Mouse (Mus musculus) mature B cell (primary cell): Measurements from ENCODE around the gene Zmym3.

Source experiments
- in situ Hi-C: fragments of 300-500 bp; cut with MboI; formaldehyde crosslinking; loops from 2 replicates; pipeline ENCODE4 v1.14.3; 2019

Gene Zmym3

GRCm38 (mm10) chrX:101420700-101421095, at the start of gene Zmym3:
Zmym3 (minus strand) TSS chrX:101420849.
- in situ Hi-C loops: no loop called here

- in situ Hi-C loops: no loop called here
Measured at GRCm38 (mm10) chrX:101451591-101451990, 30.9 kb upstream of the Zmym3 start.

- in situ Hi-C loops: no loop called here
Measured at GRCm38 (mm10) chrX:101451147-101451546, 30.5 kb upstream of the Zmym3 start.

- in situ Hi-C loops: no loop called here
Measured at GRCm38 (mm10) chrX:101448886-101449475, 28.3 kb upstream of the Zmym3 start, which contains the start of gene Itgb1bp2. Itgb1bp2 (plus strand) TSS chrX:101449088.

- in situ Hi-C loops: no loop called here
Measured at GRCm38 (mm10) chrX:101429976-101430375, 9.3 kb upstream of the Zmym3 start.

- in situ Hi-C loops: no loop called here
Measured at GRCm38 (mm10) chrX:101429142-101429949, 8.7 kb upstream of the Zmym3 start, which contains the start of gene Nono. Nono (plus strand) TSS chrX:101429318.

- in situ Hi-C loops: no loop called here
Measured at GRCm38 (mm10) chrX:101428785-101429141, 8.1 kb upstream of the Zmym3 start.

GRCm38 (mm10) chrX:101427774-101428173, 7.1 kb upstream of the Zmym3 start:
- in situ Hi-C loops: no loop called here

GRCm38 (mm10) chrX:101423462-101423861, 2.8 kb upstream of the Zmym3 start:
- in situ Hi-C loops: no loop called here

- in situ Hi-C loops: no loop called here
Measured at GRCm38 (mm10) chrX:101419725-101420699, 637 bp downstream of the Zmym3 start.

GRCm38 (mm10) chrX:101418946-101419724, 1.5 kb downstream of the Zmym3 start:
- in situ Hi-C loops: no loop called here

- in situ Hi-C loops: no loop called here
Measured at GRCm38 (mm10) chrX:101396459-101396858, 24.2 kb downstream of the Zmym3 start.

- in situ Hi-C loops: no loop called here
Measured at GRCm38 (mm10) chrX:101394341-101394740, 26.3 kb downstream of the Zmym3 start.

- in situ Hi-C loops: no loop called here
Measured at GRCm38 (mm10) chrX:101388866-101389537, 31.6 kb downstream of the Zmym3 start.

GRCm38 (mm10) chrX:101386222-101386621, 34.4 kb downstream of the Zmym3 start:
- in situ Hi-C loops: no loop called here

GRCm38 (mm10) chrX:101384439-101385137, 36.1 kb downstream of the Zmym3 start:
- in situ Hi-C loops: no loop called here

GRCm38 (mm10) chrX:101383455-101383854, 37.2 kb downstream of the Zmym3 start:
- in situ Hi-C loops: no loop called here

- in situ Hi-C loops: no loop called here
Measured at GRCm38 (mm10) chrX:101379744-101380143, 40.9 kb downstream of the Zmym3 start.

- in situ Hi-C loops: no loop called here
Measured at GRCm38 (mm10) chrX:101377076-101377475, 43.6 kb downstream of the Zmym3 start.
